Mouse (Mus musculus) testis, adult 2 months (tissue): Measurements from ENCODE around the gene Lancl2.

ENCODE experiments used
- CTCF ChIP-seq: fragments of 200-500 bp; IDR thresholded peaks from 2 replicates; pipeline ENCODE4 v1.5.1; 2012; ENCODE audit warnings: low read depth, mild to moderate bottlenecking, inconsistent platforms, low read length, moderate library complexity; ENCODE audit not compliant: control insufficient read depth, insufficient read depth, insufficient replicate concordance
- POLR2A ChIP-seq: fragments of 200-500 bp; IDR thresholded peaks from 2 replicates; pipeline ENCODE4 v1.6.1; 2012; ENCODE audit warnings: low read depth, mild to moderate bottlenecking, inconsistent platforms, low read length, moderate library complexity; ENCODE audit not compliant: control insufficient read depth

DNA sequence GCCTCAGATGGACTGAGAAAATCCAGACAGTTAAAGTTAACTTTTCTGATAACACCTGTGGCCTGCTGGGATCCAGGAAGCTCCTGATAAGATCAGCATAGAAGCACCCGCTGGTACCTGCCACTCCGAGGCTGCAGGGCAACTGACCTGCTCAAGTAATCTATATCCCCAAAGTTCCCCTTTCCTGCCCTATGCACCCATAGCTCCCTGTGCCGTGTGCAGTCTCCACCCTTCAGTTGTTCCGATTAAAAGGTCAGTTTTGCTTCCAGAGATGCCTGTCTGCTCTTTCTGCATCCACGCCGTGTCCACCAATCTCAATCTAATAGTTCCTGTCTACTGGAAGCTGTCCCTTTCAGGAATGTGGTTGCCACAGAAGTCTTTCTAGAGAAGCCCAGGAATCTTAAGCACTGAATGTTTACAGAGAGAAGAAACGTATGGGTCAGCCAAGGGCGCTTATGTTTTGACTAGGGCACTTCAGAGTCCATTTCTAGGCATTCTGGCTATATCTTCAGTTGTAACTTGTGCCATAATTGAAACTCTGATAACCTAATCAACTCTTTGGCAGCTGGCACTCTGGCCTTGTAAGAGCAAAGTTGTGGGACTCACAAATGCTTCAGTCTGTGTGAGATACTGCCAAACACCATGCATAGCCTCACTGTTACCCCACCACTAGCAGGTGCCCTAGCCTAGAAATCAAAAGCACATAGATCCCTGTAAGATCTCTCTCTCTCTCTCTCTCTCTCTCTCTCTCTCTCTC lies 65.0 kb downstream of the Lancl2 start:
- TF ChIP-seq CTCF (no peak), POLR2A (no peak)
